Mouse (Mus musculus): Measurements from ENCODE around the gene Pcf11. TPM values are rescaled to one million over a fixed set of nuclear protein-coding genes. Genes with fewer than 3 reads are reported as not detected.
A peak's percentile ranks its signal among the peaks of the same experiment; 100 is the strongest.

The Pcf11 gene
- polyA plus RNA-seq, 1 experiment from 2014 or later, result 22.0 TPM

DNA sequence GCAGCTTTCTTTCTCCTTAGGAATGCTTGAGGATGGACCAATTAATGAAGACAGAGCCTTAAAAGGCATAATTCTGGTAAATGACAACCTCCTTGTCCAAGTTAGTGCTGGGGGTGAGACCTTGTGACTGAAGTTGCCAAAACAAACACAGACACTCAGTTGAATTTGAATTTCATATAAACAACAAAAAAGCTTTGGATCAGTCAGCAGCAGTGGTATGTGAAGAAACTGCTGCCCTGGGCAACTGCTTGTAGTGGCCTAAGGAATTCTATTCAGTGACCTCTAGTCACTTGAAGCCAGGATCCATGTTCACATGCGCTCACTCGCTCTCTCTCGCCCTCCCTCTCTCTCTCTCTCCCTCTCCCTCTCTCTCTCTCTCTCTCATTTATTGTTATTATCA lies 26.7 kb upstream of the Pcf11 start:
- ATAC-seq (ENCODE audit: insufficient number of reproducible peaks, low FRiP score, low TSS enrichment, low read depth) (no peak), DNase-seq (ENCODE audit: low spot score) (no peak)
- no peaks in the 10 kb centered on the region for H3K4me1 ChIP-seq (ENCODE audit: control insufficient read depth, insufficient read depth, low read length)
- no peaks in the 10 kb centered on the region for H3K27me3 ChIP-seq (ENCODE audit: control insufficient read depth, insufficient read depth, low read length)
- H3K27ac ChIP-seq (replicated peaks; ENCODE audit: low read depth, low read length), result no peak overlapping the region
- no peak overlapping the region for H3K4me2 ChIP-seq (ENCODE audit: low read depth, severe bottlenecking)
- no peak overlapping the region for H3K4me3 ChIP-seq (ENCODE audit: low read depth, low read length)
- H3K9me3 ChIP-seq (ENCODE audit: control insufficient read depth, low read length), result no peaks in the 10 kb centered on the region
- 95% methylated on average over 3 of the region's 3 CpGs for WGBS
- no peak overlapping the region for H3K9ac ChIP-seq (ENCODE audit: low read length)
- no peaks in the 10 kb centered on the region for H3K36me3 ChIP-seq (ENCODE audit: control insufficient read depth, insufficient read depth, low read length)

DNA sequence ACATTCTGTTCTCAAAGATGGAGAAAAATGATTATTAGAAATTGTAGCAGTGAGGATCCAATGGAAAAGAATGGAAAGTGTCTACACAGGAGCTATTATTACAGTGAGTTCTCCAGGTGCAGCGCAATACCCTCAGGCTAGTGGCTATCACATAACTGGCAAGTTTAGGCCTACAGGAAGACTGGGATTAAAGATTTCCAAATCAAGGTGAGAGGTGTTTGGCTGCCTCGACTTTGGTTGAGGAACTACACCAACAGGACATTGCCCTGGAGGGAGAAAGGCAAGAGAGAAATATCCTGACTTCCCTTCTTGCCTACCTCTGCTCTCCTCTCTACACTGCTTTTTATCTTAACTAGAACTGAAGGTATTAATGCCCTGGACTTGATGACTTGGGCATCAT lies 19.4 kb upstream of the Pcf11 start:
- Histone ChIP-seq H3K9ac (ENCODE audit: low read length) (no peak overlapping the region), H3K9me3 (ENCODE audit: control insufficient read depth, low read length) (no peaks in the 10 kb centered on the region), H3K27me3 (ENCODE audit: control insufficient read depth, insufficient read depth, low read length) (no peaks in the 10 kb centered on the region), H3K4me1 (ENCODE audit: control insufficient read depth, insufficient read depth, low read length) (no peaks in the 10 kb centered on the region), H3K27ac (replicated peaks; ENCODE audit: low read depth, low read length) (no peak overlapping the region), H3K4me2 (ENCODE audit: low read depth, severe bottlenecking) (no peak overlapping the region), H3K36me3 (ENCODE audit: control insufficient read depth, insufficient read depth, low read length) (no peaks in the 10 kb centered on the region), H3K4me3 (ENCODE audit: low read depth, low read length) (no peak overlapping the region)
- ATAC-seq (ENCODE audit: insufficient number of reproducible peaks, low FRiP score, low TSS enrichment, low read depth), result no peak
- WGBS, result 80% methylated on average over 2 of the region's 2 CpGs
- DNase-seq (ENCODE audit: low spot score), result no peak

- Histone ChIP-seq H3K9ac (ENCODE audit: low read length) (no peak overlapping the region), H3K4me1 (ENCODE audit: control insufficient read depth, insufficient read depth, low read length) (no peaks in the 10 kb centered on the region), H3K9me3 (ENCODE audit: control insufficient read depth, low read length) (no peaks in the 10 kb centered on the region), H3K4me3 (ENCODE audit: low read depth, low read length) (no peak overlapping the region), H3K27me3 (ENCODE audit: control insufficient read depth, insufficient read depth, low read length) (no peaks in the 10 kb centered on the region), H3K4me2 (ENCODE audit: low read depth, severe bottlenecking) (no peak overlapping the region), H3K36me3 (ENCODE audit: control insufficient read depth, insufficient read depth, low read length) (no peaks in the 10 kb centered on the region), H3K27ac (replicated peaks; ENCODE audit: low read depth, low read length) (no peak overlapping the region)
- DNase-seq (ENCODE audit: low spot score) (no peak), ATAC-seq (ENCODE audit: insufficient number of reproducible peaks, low FRiP score, low TSS enrichment, low read depth) (no peak)
- WGBS, result 38% methylated on average over 2 of the region's 2 CpGs
Observed at GRCm38 (mm10) chr7:92688299-92688669, 18.6 kb upstream of the Pcf11 start.

DNA sequence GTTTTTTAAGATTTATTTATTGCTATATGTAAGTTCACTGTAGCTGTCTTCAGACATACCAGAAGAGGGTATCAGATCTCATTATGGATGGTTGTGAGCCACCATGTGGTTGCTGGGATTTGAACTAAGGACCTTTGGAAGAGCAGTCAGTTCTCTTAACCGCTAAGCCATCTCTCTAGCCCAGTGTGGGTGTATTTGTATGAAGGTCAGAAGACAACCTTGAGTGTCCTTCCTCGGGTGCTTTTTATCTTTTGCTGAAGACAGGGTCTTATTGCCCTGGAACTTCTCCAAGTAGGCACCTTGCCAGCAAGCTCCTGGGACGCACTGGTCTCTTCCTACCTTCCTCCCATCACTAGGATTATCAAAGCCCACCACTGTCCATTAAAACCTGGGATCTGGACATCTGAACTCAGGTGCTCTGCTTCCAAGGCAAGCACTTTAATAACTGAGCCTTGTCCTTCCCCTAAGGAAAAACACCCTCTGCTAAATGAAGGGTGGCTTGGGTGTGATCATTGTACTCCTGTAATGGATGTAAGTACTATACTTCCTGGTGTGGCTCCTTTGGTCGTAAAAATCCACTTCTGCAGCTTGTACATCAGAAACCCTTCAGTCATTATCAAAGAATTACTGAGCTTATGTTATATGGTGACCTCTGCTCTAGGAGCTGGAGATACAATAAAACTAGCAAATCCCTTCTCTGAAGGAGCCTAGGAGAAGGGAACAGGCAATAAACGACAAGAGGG lies 18.0 kb upstream of the Pcf11 start:
- no peaks in the 10 kb centered on the region for H3K9me3 ChIP-seq (ENCODE audit: control insufficient read depth, low read length)
- ATAC-seq (ENCODE audit: insufficient number of reproducible peaks, low FRiP score, low TSS enrichment, low read depth), result no peak
- H3K36me3 ChIP-seq (ENCODE audit: control insufficient read depth, insufficient read depth, low read length), result no peaks in the 10 kb centered on the region
- DNase-seq (ENCODE audit: low spot score), result no peak
- H3K27me3 ChIP-seq (ENCODE audit: control insufficient read depth, insufficient read depth, low read length), result no peaks in the 10 kb centered on the region
- no peaks in the 10 kb centered on the region for H3K4me1 ChIP-seq (ENCODE audit: control insufficient read depth, insufficient read depth, low read length)
- no peak overlapping the region for H3K9ac ChIP-seq (ENCODE audit: low read length)
- H3K27ac ChIP-seq (replicated peaks; ENCODE audit: low read depth, low read length), result no peak overlapping the region
- H3K4me2 ChIP-seq (ENCODE audit: low read depth, severe bottlenecking), result no peak overlapping the region
- no peak overlapping the region for H3K4me3 ChIP-seq (ENCODE audit: low read depth, low read length)
- WGBS, result 67% methylated on average over 5 of the region's 5 CpGs

GRCm38 (mm10) chr7:92677346-92677745 lies 7.6 kb upstream of the Pcf11 start:
- no peak overlapping the region for H3K27ac ChIP-seq (replicated peaks; ENCODE audit: low read depth, low read length)
- no peaks in the 10 kb centered on the region for H3K4me1 ChIP-seq (ENCODE audit: control insufficient read depth, insufficient read depth, low read length)
- no peak overlapping the region for H3K9ac ChIP-seq (ENCODE audit: low read length)
- 81% methylated on average over 4 of the region's 4 CpGs for WGBS
- ATAC-seq (ENCODE audit: insufficient number of reproducible peaks, low FRiP score, low TSS enrichment, low read depth), result no peak
- H3K9me3 ChIP-seq (ENCODE audit: control insufficient read depth, low read length), result no peaks in the 10 kb centered on the region
- H3K4me3 ChIP-seq (ENCODE audit: low read depth, low read length), result no peak overlapping the region
- H3K27me3 ChIP-seq (ENCODE audit: control insufficient read depth, insufficient read depth, low read length), result no peaks in the 10 kb centered on the region
- no peak for DNase-seq (ENCODE audit: low spot score)
- no peaks in the 10 kb centered on the region for H3K36me3 ChIP-seq (ENCODE audit: control insufficient read depth, insufficient read depth, low read length)
- no peak overlapping the region for H3K4me2 ChIP-seq (ENCODE audit: low read depth, severe bottlenecking)

DNA sequence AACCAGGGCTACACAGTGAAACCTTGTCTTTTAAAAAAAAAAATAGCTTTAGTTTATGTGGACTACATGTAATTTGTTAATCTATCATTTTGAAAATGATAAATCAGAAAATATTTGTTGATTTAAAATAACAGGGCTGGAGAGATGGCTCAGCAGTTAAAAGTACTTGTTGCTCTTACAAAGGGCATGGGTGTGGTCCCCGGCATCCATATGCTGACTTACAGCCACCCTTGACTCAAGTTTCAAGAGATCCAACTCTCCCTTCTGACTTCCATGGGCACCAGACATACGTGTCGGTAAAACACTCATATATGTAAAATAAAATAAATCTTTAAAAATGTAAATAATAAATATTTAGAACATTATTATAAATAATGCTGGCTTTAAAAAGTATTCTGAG lies 5.4 kb upstream of the Pcf11 start:
- 85% methylated on average over 3 of the region's 3 CpGs for WGBS
- Histone ChIP-seq H3K4me3 (ENCODE audit: low read depth, low read length) (no peak overlapping the region), H3K27ac (replicated peaks; ENCODE audit: low read depth, low read length) (no peak overlapping the region), H3K27me3 (ENCODE audit: control insufficient read depth, insufficient read depth, low read length) (no peaks in the 10 kb centered on the region), H3K4me1 (ENCODE audit: control insufficient read depth, insufficient read depth, low read length) (no peaks in the 10 kb centered on the region), H3K36me3 (ENCODE audit: control insufficient read depth, insufficient read depth, low read length) (no peaks in the 10 kb centered on the region), H3K4me2 (ENCODE audit: low read depth, severe bottlenecking) (no peak overlapping the region), H3K9me3 (ENCODE audit: control insufficient read depth, low read length) (no peaks in the 10 kb centered on the region), H3K9ac (ENCODE audit: low read length) (no peak overlapping the region)
- ATAC-seq (ENCODE audit: insufficient number of reproducible peaks, low FRiP score, low TSS enrichment, low read depth), result no peak
- no peak for DNase-seq (ENCODE audit: low spot score)

- Histone ChIP-seq H3K4me2 (ENCODE audit: low read depth, severe bottlenecking) (peak overlapping the region; percentile 67), H3K9ac (ENCODE audit: low read length) (peak overlapping the region; percentile 97), H3K4me1 (ENCODE audit: control insufficient read depth, insufficient read depth, low read length) (peaks cover 5% of the 10 kb centered on the region; the same call in 1 of the 2 replicates), H3K27me3 (ENCODE audit: control insufficient read depth, insufficient read depth, low read length) (no peaks in the 10 kb centered on the region), H3K9me3 (ENCODE audit: control insufficient read depth, low read length) (no peaks in the 10 kb centered on the region), H3K36me3 (ENCODE audit: control insufficient read depth, insufficient read depth, low read length) (peaks cover 2% of the 10 kb centered on the region; the same call in 1 of the 2 replicates), H3K27ac (replicated peaks; ENCODE audit: low read depth, low read length) (peak overlapping the region; percentile 96), H3K4me3 (ENCODE audit: low read depth, low read length) (peak overlapping the region; percentile 95)
- WGBS, result 0% methylated on average over 29 of the region's 29 CpGs
- DNase-seq (ENCODE audit: low spot score), result peak; percentile 66
- ATAC-seq (ENCODE audit: insufficient number of reproducible peaks, low FRiP score, low TSS enrichment, low read depth), result no peak
Observed at GRCm38 (mm10) chr7:92668791-92669506, 785 bp downstream of the Pcf11 start.

DNA sequence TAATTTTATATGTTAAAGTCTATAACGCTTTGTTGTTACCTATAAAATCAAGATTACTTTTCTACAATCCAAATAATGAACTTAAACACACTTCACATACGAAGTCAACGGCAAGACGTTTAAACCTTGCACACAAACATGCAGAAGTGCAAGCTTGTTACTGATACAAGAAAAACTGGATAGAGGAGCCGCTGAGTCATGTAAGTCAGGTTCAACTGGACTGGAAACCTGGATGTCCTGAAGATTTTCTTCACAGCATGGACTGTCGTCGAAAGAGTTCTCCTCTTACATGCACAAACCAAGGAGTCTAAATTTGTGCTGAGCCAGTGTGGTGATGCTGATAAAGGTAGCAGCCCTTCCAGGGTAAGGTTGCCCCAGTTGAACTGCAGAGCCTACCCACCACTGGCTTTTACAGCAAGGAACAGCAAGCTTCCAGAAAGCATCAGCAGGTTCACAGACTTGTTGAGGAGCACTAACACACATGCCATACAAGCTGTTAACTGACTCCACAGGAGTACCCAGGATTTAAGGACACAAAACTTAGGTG lies 3.4 kb downstream of the Pcf11 start:
- Histone ChIP-seq H3K36me3 (ENCODE audit: control insufficient read depth, insufficient read depth, low read length) (peaks cover 7% of the 10 kb centered on the region; the same call in 1 of the 2 replicates), H3K27ac (replicated peaks; ENCODE audit: low read depth, low read length) (no peak overlapping the region), H3K4me1 (ENCODE audit: control insufficient read depth, insufficient read depth, low read length) (peaks cover 5% of the 10 kb centered on the region; the same call in 1 of the 2 replicates), H3K4me2 (ENCODE audit: low read depth, severe bottlenecking) (no peak overlapping the region), H3K4me3 (ENCODE audit: low read depth, low read length) (no peak overlapping the region), H3K9ac (ENCODE audit: low read length) (no peak overlapping the region), H3K9me3 (ENCODE audit: control insufficient read depth, low read length) (no peaks in the 10 kb centered on the region), H3K27me3 (ENCODE audit: control insufficient read depth, insufficient read depth, low read length) (no peaks in the 10 kb centered on the region)
- DNase-seq (ENCODE audit: low spot score) (no peak), ATAC-seq (ENCODE audit: insufficient number of reproducible peaks, low FRiP score, low TSS enrichment, low read depth) (no peak)
- 85% methylated on average over 7 of the region's 7 CpGs for WGBS
